8 mouse cellular contexts compared by ENCODE assay signal in the genomic region with DNA sequence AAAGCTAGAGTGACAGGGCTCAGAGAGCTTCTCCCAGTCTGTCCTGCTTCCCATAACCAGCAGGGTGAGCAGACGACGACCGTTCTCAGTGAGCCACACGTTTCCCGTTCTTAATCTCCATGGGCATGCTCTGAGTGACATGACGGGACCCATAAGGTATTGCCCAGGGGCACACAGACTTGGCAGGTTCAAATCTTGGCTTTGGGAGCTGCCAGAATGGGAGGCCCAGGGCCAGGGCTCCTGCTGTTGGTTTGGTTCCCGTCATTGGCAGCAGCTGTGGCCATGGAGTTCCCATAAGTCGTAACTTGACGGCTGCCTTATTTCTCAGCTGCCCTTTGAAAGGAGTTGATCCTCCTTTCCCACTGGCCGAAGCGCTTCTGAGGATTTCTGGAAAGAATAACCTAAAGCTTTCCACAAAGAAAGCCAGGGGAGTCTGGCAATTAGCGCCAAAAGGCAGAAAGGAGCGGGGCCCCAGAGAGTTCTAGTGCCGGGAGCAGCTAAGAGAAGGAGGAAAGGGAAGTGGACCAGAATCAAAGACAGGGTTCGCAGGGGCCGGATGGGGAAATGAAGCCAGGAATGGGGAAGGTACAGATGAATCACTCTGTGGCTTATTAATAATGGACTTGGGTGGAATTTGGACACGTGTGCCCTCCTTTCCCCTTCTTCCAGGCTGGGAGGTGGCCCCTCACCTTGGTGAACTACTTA. TPM values are rescaled to one million over a fixed set of nuclear protein-coding genes. Genes with fewer than 3 reads are reported as not detected.
DNase-seq lines count a peak whose midpoint lies in the region; ATAC-seq and TF ChIP-seq lines count a peak whose summit lies in the region.

No protein-coding gene starts in this region.

- WGBS in forebrain, embryonic 13.5 days = 13% methylated on average over 17 of the region's 17 CpGs
- WGBS in heart, postnatal 0 days = 42% methylated on average over 17 of the region's 17 CpGs
- 38% methylated on average over 17 of the region's 17 CpGs for WGBS in midbrain, embryonic 14.5 days

- H3K9ac ChIP-seq in forebrain, embryonic 13.5 days = no peak overlapping the region
- H3K9ac ChIP-seq in heart, postnatal 0 days (replicated peaks; ENCODE audit: low read depth, low read length) = no peak overlapping the region
- no peak overlapping the region for H3K9ac ChIP-seq in midbrain, embryonic 14.5 days (replicated peaks; ENCODE audit: low read length)

- peak; percentile 48; the same call in 1 of the 2 replicates for ATAC-seq in forebrain, embryonic 13.5 days
- ATAC-seq in heart, postnatal 0 days (ENCODE audit: insufficient read depth, low read depth) = peak; percentile 9; the same call in 1 of the 2 replicates
- ATAC-seq in midbrain, embryonic 14.5 days (ENCODE audit: low FRiP score, low TSS enrichment) = no peak

- no peak for TF ChIP-seq CTCF in heart, postnatal 0 days (IDR thresholded peaks at IDR 0.05; ENCODE audit: low read depth)

- no peaks in the 10 kb centered on the region for H3K36me3 ChIP-seq in forebrain, embryonic 13.5 days (ENCODE audit: poor library complexity, severe bottlenecking)
- H3K36me3 ChIP-seq in heart, postnatal 0 days (replicated peaks; ENCODE audit: control insufficient read depth, insufficient read depth, low read length) = no peaks in the 10 kb centered on the region
- no peaks in the 10 kb centered on the region for H3K36me3 ChIP-seq in midbrain, embryonic 14.5 days (ENCODE audit: control insufficient read depth, insufficient read depth, low read length)

- H3K27me3 ChIP-seq in forebrain, embryonic 13.5 days = no peaks in the 10 kb centered on the region
- H3K27me3 ChIP-seq in heart, postnatal 0 days (ENCODE audit: control insufficient read depth, insufficient read depth, low read length) = no peaks in the 10 kb centered on the region
- H3K27me3 ChIP-seq in midbrain, embryonic 14.5 days (ENCODE audit: control insufficient read depth, insufficient read depth, low read length) = no peaks in the 10 kb centered on the region

- no peak overlapping the region for H3K4me3 ChIP-seq in forebrain, embryonic 13.5 days
- no peak overlapping the region for H3K4me3 ChIP-seq in heart, postnatal 0 days (ENCODE audit: low read depth, low read length)
- no peak overlapping the region for H3K4me3 ChIP-seq in midbrain, embryonic 14.5 days (replicated peaks; ENCODE audit: low read depth, low read length)

- peak overlapping the region; percentile 7; the same call in 1 of the 2 replicates for H3K4me2 ChIP-seq in forebrain, embryonic 13.5 days
- no peak overlapping the region for H3K4me2 ChIP-seq in heart, postnatal 0 days (ENCODE audit: low read depth, low read length)
- H3K4me2 ChIP-seq in midbrain, embryonic 14.5 days (ENCODE audit: low read length) = no peak overlapping the region

- no peak for TF ChIP-seq EP300 in heart, postnatal 0 days (IDR thresholded peaks at IDR 0.05; ENCODE audit: low read depth)

- peak; percentile 41 to 60 for DNase-seq in right cerebral cortex, postnatal 10 days (ENCODE audit: low spot score in 2 of 2)
- DNase-seq in right cerebral cortex, postnatal 25 days = no peak
- peak; percentile 67 for DNase-seq in heart, postnatal 0 days (ENCODE audit: low spot score)
- peak; percentile 42 for DNase-seq in midbrain, embryonic 14.5 days
- no peak for DNase-seq in B cell, adult 2 months
- no peak for DNase-seq in embryo, embryonic 9.5 days (ENCODE audit: extremely low spot score)
- DNase-seq in right cerebral cortex, postnatal 14 days = no peak

- peaks cover 40% of the 10 kb centered on the region for H3K4me1 ChIP-seq in forebrain, embryonic 13.5 days
- H3K4me1 ChIP-seq in heart, postnatal 0 days (ENCODE audit: control insufficient read depth, insufficient read depth) = peaks cover 28% of the 10 kb centered on the region
- H3K4me1 ChIP-seq in midbrain, embryonic 14.5 days (ENCODE audit: control insufficient read depth, insufficient read depth, low read length) = peaks cover 6% of the 10 kb centered on the region; the same call in 1 of the 2 replicates

- H3K9me3 ChIP-seq in forebrain, embryonic 13.5 days (replicated peaks) = no peaks in the 10 kb centered on the region
- no peaks in the 10 kb centered on the region for H3K9me3 ChIP-seq in heart, postnatal 0 days (replicated peaks; ENCODE audit: control insufficient read depth, low read length)
- no peaks in the 10 kb centered on the region for H3K9me3 ChIP-seq in midbrain, embryonic 14.5 days (ENCODE audit: control insufficient read depth, low read length)

- H3K27ac ChIP-seq in forebrain, embryonic 13.5 days = peak overlapping the region; percentile 40; the same call in 1 of the 2 replicates
- H3K27ac ChIP-seq in heart, postnatal 0 days (ENCODE audit: low read depth) = peak overlapping the region; percentile 85
- no peak overlapping the region for H3K27ac ChIP-seq in midbrain, embryonic 14.5 days (replicated peaks; ENCODE audit: low read depth, low read length)

RNA-seq across cellular contexts. Expression of a gene that starts 36.4 kb away (rescaled TPM):
- 1.1 and 1.2 TPM in 2 replicates for polyA plus RNA-seq in forebrain, embryonic 13.5 days (2015; fragmentation: Nextera tagmentation; extraction: Ambion mirVana)
- 12.8 and 18.5 TPM in 2 replicates for total RNA-seq in heart, postnatal 0 days (2014; rRNA removed; ENCODE audit: low replicate concordance)
- 1.6 and 2.7 TPM in 2 replicates for polyA plus RNA-seq in heart, postnatal 0 days (2015; fragmentation: Nextera tagmentation; extraction: Ambion mirVana)
- 1.1 and 1.2 TPM in 2 replicates for polyA plus RNA-seq in midbrain, embryonic 14.5 days (2014; fragmentation: Nextera tagmentation; extraction: Ambion mirVana)

Comparison
In these comparisons a context has a peak if more than half of its experiments do, and no peak if none do; other contexts are left out.
1. DNase-seq: peak in right cerebral cortex, postnatal 10 days (2 of 2), heart, postnatal 0 days (single experiment) and midbrain, embryonic 14.5 days (single experiment); none in right cerebral cortex, postnatal 25 days (single experiment), B cell, adult 2 months (0 of 2), embryo, embryonic 9.5 days (single experiment) and right cerebral cortex, postnatal 14 days (single experiment).